Mouse (Mus musculus) hindbrain, embryonic 16.5 days (tissue): ENCODE measurements around the gene Pigf. TPM values are rescaled to one million over a fixed set of nuclear protein-coding genes. Genes with fewer than 3 reads are reported as not detected.
A peak's percentile ranks its signal among the peaks of the same experiment; 100 is the strongest.

Experiments used
- ATAC-seq: fragments of 200-750 bp; cut with Nextera tagmentation; 2 replicates; pipeline ENCODE4 v1.8.0; 2017; ENCODE audit warnings: moderate TSS enrichment, moderate library complexity
- H3K27ac ChIP-seq: fragments of 300-500 bp; sonication (generic); 2 replicates; pipeline ENCODE4 v1.5.1; 2014; ENCODE audit warnings: low read depth, mild to moderate bottlenecking, control low read depth, low read length, moderate library complexity
- H3K27me3 ChIP-seq: fragments of 300-500 bp; sonication (generic); replicated peaks from 2 replicates; pipeline ENCODE4 v1.6.1; 2014; ENCODE audit warnings: low read length; ENCODE audit not compliant: control insufficient read depth, insufficient read depth
- H3K36me3 ChIP-seq: fragments of 300-500 bp; sonication (generic); 2 replicates; pipeline ENCODE4 v1.6.1; 2014; ENCODE audit warnings: mild to moderate bottlenecking, low read length, moderate library complexity, mixed read lengths; ENCODE audit not compliant: control insufficient read depth, insufficient read depth
- H3K4me1 ChIP-seq: fragments of 300-500 bp; sonication (generic); 2 replicates; pipeline ENCODE4 v1.6.1; 2014; ENCODE audit warnings: low read depth, low read length; ENCODE audit not compliant: control insufficient read depth, insufficient read depth
- H3K4me2 ChIP-seq: fragments of 300-500 bp; sonication (generic); 2 replicates; pipeline ENCODE4 v1.6.1; 2014; ENCODE audit warnings: mild to moderate bottlenecking, low read length, control low read depth, moderate library complexity
- H3K4me3 ChIP-seq: fragments of 300-500 bp; sonication (generic); 2 replicates; pipeline ENCODE4 v1.5.1; 2014; ENCODE audit warnings: mild to moderate bottlenecking, low read length, control low read depth, moderate library complexity
- H3K9ac ChIP-seq: fragments of 300-500 bp; sonication (generic); 2 replicates; pipeline ENCODE4 v1.6.1; 2014; ENCODE audit warnings: low read depth, mild to moderate bottlenecking, control low read depth, low read length, moderate library complexity
- H3K9me3 ChIP-seq: fragments of 300-500 bp; sonication (generic); 2 replicates; pipeline ENCODE4 v1.6.1; 2014; ENCODE audit warnings: mild to moderate bottlenecking, low read length, moderate library complexity; ENCODE audit not compliant: control insufficient read depth
- WGBS: fragments of 180-500 bp; shearing (Covaris S2); extraction: QIAGEN DNeasy Blood & Tissue Kit; methylation state at CpG from one replicate; pipeline ENCODE4 v1.1.7; 2014; 5-methylcytosine and 5-hydroxymethylcytosine counted together
- polyA plus RNA-seq: library from polyadenylated mRNA; unstranded; fragments of >200 nt; fragmentation: Nextera tagmentation; extraction: Ambion mirVana; gene quantifications from 2 replicates; pipeline ENCODE4 v1.2.1, GENCODE M21; 2015

Pigf gene
- polyA plus RNA-seq, 1 experiment from 2014 or later: 35.3 TPM

- no peak overlapping the region for H3K9ac ChIP-seq
- H3K9me3 ChIP-seq: no peaks in the 10 kb centered on the region
- no peak overlapping the region for H3K27ac ChIP-seq
- H3K36me3 ChIP-seq: no peaks in the 10 kb centered on the region
- H3K27me3 ChIP-seq: no peaks in the 10 kb centered on the region
- H3K4me2 ChIP-seq: no peak overlapping the region
- H3K4me1 ChIP-seq: peaks cover 5% of the 10 kb centered on the region; the same call in 1 of the 2 replicates
- WGBS: 97% methylated on average over 2 of the region's 2 CpGs
- ATAC-seq: no peak
- no peak overlapping the region for H3K4me3 ChIP-seq
Observed at GRCm38 (mm10) chr17:86973097-86973496, 52.1 kb downstream of the Pigf start.

- ATAC-seq: no peak
- H3K9me3 ChIP-seq: no peaks in the 10 kb centered on the region
- H3K36me3 ChIP-seq: no peaks in the 10 kb centered on the region
- H3K27ac ChIP-seq: no peak overlapping the region
- H3K4me3 ChIP-seq: no peak overlapping the region
- no peak overlapping the region for H3K4me2 ChIP-seq
- no peaks in the 10 kb centered on the region for H3K27me3 ChIP-seq
- no peak overlapping the region for H3K9ac ChIP-seq
- peaks cover 9% of the 10 kb centered on the region; the same call in 1 of the 2 replicates for H3K4me1 ChIP-seq
- 93% methylated on average over 7 of the region's 7 CpGs for WGBS
Observed at GRCm38 (mm10) chr17:86971860-86972259, 53.3 kb downstream of the Pigf start.

- Histone ChIP-seq H3K9me3 (no peaks in the 10 kb centered on the region), H3K4me1 (peaks cover 9% of the 10 kb centered on the region; the same call in 1 of the 2 replicates), H3K9ac (no peak overlapping the region; the same call in 1 of the 2 replicates), H3K36me3 (no peaks in the 10 kb centered on the region), H3K27me3 (no peaks in the 10 kb centered on the region), H3K4me2 (no peak overlapping the region), H3K4me3 (no peak overlapping the region), H3K27ac (peak overlapping the region; percentile 2; the same call in 1 of the 2 replicates)
- 76% methylated on average over 5 of the region's 5 CpGs for WGBS
- 0 out of 2 replicates have a peak, but pooled peaks have one; percentile 9 for ATAC-seq
Observed at GRCm38 (mm10) chr17:86971036-86971435, 54.2 kb downstream of the Pigf start.

- Histone ChIP-seq H3K9me3 (no peaks in the 10 kb centered on the region), H3K27me3 (no peaks in the 10 kb centered on the region), H3K4me2 (no peak overlapping the region), H3K36me3 (no peaks in the 10 kb centered on the region), H3K27ac (no peak overlapping the region; the same call in 1 of the 2 replicates), H3K4me3 (no peak overlapping the region), H3K9ac (no peak overlapping the region), H3K4me1 (peaks cover 11% of the 10 kb centered on the region; the same call in 1 of the 2 replicates)
- no peak for ATAC-seq
- 93% methylated on average over 15 of the region's 15 CpGs for WGBS
Observed at GRCm38 (mm10) chr17:86970026-86970750, 55.0 kb downstream of the Pigf start.

- Histone ChIP-seq H3K9ac (no peak overlapping the region), H3K27ac (no peak overlapping the region), H3K36me3 (no peaks in the 10 kb centered on the region), H3K4me2 (no peak overlapping the region), H3K4me1 (peaks cover 17% of the 10 kb centered on the region), H3K4me3 (no peak overlapping the region), H3K9me3 (no peaks in the 10 kb centered on the region), H3K27me3 (no peaks in the 10 kb centered on the region)
- WGBS: 44% methylated on average over 5 of the region's 5 CpGs
- no peak for ATAC-seq
Observed at GRCm38 (mm10) chr17:86969582-86969981, 55.6 kb downstream of the Pigf start.

- no peak overlapping the region for H3K27ac ChIP-seq
- H3K9ac ChIP-seq: no peak overlapping the region
- ATAC-seq: no peak
- H3K27me3 ChIP-seq: no peaks in the 10 kb centered on the region
- H3K4me1 ChIP-seq: peaks cover 27% of the 10 kb centered on the region
- H3K9me3 ChIP-seq: no peaks in the 10 kb centered on the region
- H3K4me2 ChIP-seq: no peak overlapping the region
- H3K4me3 ChIP-seq: no peak overlapping the region
- no peaks in the 10 kb centered on the region for H3K36me3 ChIP-seq
- 85% methylated on average over 5 of the region's 5 CpGs for WGBS
Observed at GRCm38 (mm10) chr17:86968581-86968980, 56.6 kb downstream of the Pigf start.

GRCm38 (mm10) chr17:86967536-86968525 lies 57.4 kb downstream of the Pigf start:
- H3K27ac ChIP-seq: no peak overlapping the region
- H3K9ac ChIP-seq: no peak overlapping the region
- H3K9me3 ChIP-seq: no peaks in the 10 kb centered on the region
- no peaks in the 10 kb centered on the region for H3K36me3 ChIP-seq
- H3K4me2 ChIP-seq: no peak overlapping the region
- H3K4me3 ChIP-seq: no peak overlapping the region
- no peak for ATAC-seq
- 76% methylated on average over 10 of the region's 10 CpGs for WGBS
- H3K27me3 ChIP-seq: no peaks in the 10 kb centered on the region
- peaks cover 27% of the 10 kb centered on the region for H3K4me1 ChIP-seq

GRCm38 (mm10) chr17:86967048-86967447 lies 58.2 kb downstream of the Pigf start:
- peaks cover 29% of the 10 kb centered on the region for H3K4me1 ChIP-seq
- H3K27me3 ChIP-seq: no peaks in the 10 kb centered on the region
- H3K4me3 ChIP-seq: no peak overlapping the region
- ATAC-seq: no peak
- H3K36me3 ChIP-seq: no peaks in the 10 kb centered on the region
- H3K9me3 ChIP-seq: no peaks in the 10 kb centered on the region
- WGBS: 95% methylated on average over 12 of the region's 12 CpGs
- H3K27ac ChIP-seq: no peak overlapping the region
- no peak overlapping the region for H3K9ac ChIP-seq
- H3K4me2 ChIP-seq: no peak overlapping the region

GRCm38 (mm10) chr17:86966040-86966439 lies 59.2 kb downstream of the Pigf start:
- Histone ChIP-seq H3K9ac (no peak overlapping the region), H3K4me1 (peaks cover 32% of the 10 kb centered on the region), H3K4me2 (peak overlapping the region; percentile 87; the same call in 1 of the 2 replicates), H3K36me3 (no peaks in the 10 kb centered on the region), H3K27me3 (no peaks in the 10 kb centered on the region), H3K4me3 (no peak overlapping the region), H3K27ac (no peak overlapping the region), H3K9me3 (no peaks in the 10 kb centered on the region)
- 84% methylated on average over 10 of the region's 10 CpGs for WGBS
- ATAC-seq: no peak
